Mouse (Mus musculus): ENCODE measurements around the gene Tet3.

GRCm38 (mm10) chr6:83485854-83486253, 27.0 kb upstream of the Tet3 start:
- no peak for TF ChIP-seq CTCF (IDR thresholded peaks at IDR 0.05; ENCODE audit: borderline replicate concordance, insufficient read depth, low read length)
- no peak for TF ChIP-seq POLR2A (IDR thresholded peaks at IDR 0.05; ENCODE audit: low read depth, low read length)
